Mouse (Mus musculus) kidney, adult 18-20 months (tissue): ENCODE measurements around the gene Klf7.

Experiments used
- DNase-seq: peaks from one replicate; pipeline ENCODE4 v3.0.0; 2021

Klf7 gene

GRCm38 (mm10) chr1:64020672-64021635 lies 101.1 kb downstream of the Klf7 start:
- DNase-seq, result peak; percentile 13

GRCm38 (mm10) chr1:64019127-64019635 lies 102.9 kb downstream of the Klf7 start:
- no peak for DNase-seq

- DNase-seq, result peak; percentile 21
Observed at GRCm38 (mm10) chr1:64018466-64019077, 103.5 kb downstream of the Klf7 start.

GRCm38 (mm10) chr1:64014091-64014490 lies 108.0 kb downstream of the Klf7 start:
- no peak for DNase-seq

GRCm38 (mm10) chr1:64008994-64009393 lies 113.1 kb downstream of the Klf7 start:
- no peak for DNase-seq

GRCm38 (mm10) chr1:64008031-64008430 lies 114.1 kb downstream of the Klf7 start:
- no peak for DNase-seq

- DNase-seq, result no peak
Observed at GRCm38 (mm10) chr1:64005194-64005593, 116.9 kb downstream of the Klf7 start.

- no peak for DNase-seq
Observed at GRCm38 (mm10) chr1:64003525-64004291, 118.4 kb downstream of the Klf7 start.

- no peak for DNase-seq
Observed at GRCm38 (mm10) chr1:64002036-64002435, 120.0 kb downstream of the Klf7 start.

- DNase-seq, result no peak
Observed at GRCm38 (mm10) chr1:64000597-64000996, 121.5 kb downstream of the Klf7 start.

- no peak for DNase-seq
Observed at GRCm38 (mm10) chr1:63999481-63999880, 122.6 kb downstream of the Klf7 start.

GRCm38 (mm10) chr1:63998901-63999300 lies 123.2 kb downstream of the Klf7 start:
- no peak for DNase-seq

- no peak for DNase-seq
Observed at GRCm38 (mm10) chr1:63998139-63998538, 123.9 kb downstream of the Klf7 start.

GRCm38 (mm10) chr1:63995828-63996227 lies 126.3 kb downstream of the Klf7 start:
- no peak for DNase-seq

- DNase-seq, result no peak
Observed at GRCm38 (mm10) chr1:63995137-63995492, 127.0 kb downstream of the Klf7 start.

- DNase-seq, result peak; percentile 4
Observed at GRCm38 (mm10) chr1:63994248-63995136, 127.6 kb downstream of the Klf7 start.

GRCm38 (mm10) chr1:63992506-63992905 lies 129.6 kb downstream of the Klf7 start:
- no peak for DNase-seq

- DNase-seq, result no peak
Observed at GRCm38 (mm10) chr1:63990416-63990815, 131.7 kb downstream of the Klf7 start.

- DNase-seq, result no peak
Observed at GRCm38 (mm10) chr1:63980733-63981132, 141.3 kb downstream of the Klf7 start.
